Mouse (Mus musculus) megakaryocyte progenitor cell, adult 5-6 weeks (primary cell): Measurements from ENCODE around the gene Gm9887. TPM values are rescaled to one million over a fixed set of nuclear protein-coding genes. Genes with fewer than 3 reads are reported as not detected.
"Not testable (repeated sequence)": the region's sequence is repeated elsewhere in the genome, so short reads cannot be mapped to it uniquely, and the experiment has no call there.

ENCODE experiments used
- ATAC-seq: replicated peaks from 2 replicates; pipeline ENCODE4 v1.8.0; 2016; ENCODE audit warnings: mild to moderate bottlenecking, moderate TSS enrichment, inconsistent platforms; ENCODE audit not compliant: poor library complexity
- total RNA-seq, 2 experiments: library from RNA; stranded (forward) in 1 of 2; stranded (reverse) in 1 of 2; fragments of 157-497, 149-512 nt in 1 of 2; fragments of 200-1000 nt in 1 of 2; gene quantifications; 2 replicates each; pipeline versions ENCODE4 v1.2.3 to v1.2.4; 2015 to 2017

Gm9887 gene
- total RNA-seq, 2 experiments from 2014 or later: not detected

DNA sequence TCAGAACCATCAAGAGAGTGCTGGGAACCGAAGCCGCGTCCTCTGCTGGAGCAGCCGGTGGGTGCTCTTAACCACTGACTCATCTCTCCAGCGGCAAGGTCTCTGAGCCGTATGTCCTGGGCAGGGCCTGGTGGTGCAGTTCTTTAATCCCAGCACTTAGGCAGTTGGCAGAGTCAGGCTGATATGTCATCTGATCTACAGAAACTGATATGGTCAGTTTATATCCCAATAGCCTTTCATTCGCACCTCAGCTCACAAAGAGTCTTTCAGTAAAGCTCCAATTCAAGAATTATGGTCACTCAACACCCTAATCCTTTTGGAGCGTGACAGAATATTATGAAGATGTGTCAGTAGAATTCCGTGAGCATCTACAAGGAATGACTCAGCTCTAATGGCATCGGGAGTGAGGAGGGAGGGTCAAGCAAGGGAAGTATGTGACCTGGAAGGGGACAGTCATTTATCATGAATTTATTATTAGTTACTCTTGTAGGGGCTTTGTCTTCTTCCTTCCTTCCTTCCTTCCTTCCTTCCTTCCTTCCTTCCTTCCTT, 16.1 kb upstream of the Gm9887 start:
- ATAC-seq: no peak

DNA sequence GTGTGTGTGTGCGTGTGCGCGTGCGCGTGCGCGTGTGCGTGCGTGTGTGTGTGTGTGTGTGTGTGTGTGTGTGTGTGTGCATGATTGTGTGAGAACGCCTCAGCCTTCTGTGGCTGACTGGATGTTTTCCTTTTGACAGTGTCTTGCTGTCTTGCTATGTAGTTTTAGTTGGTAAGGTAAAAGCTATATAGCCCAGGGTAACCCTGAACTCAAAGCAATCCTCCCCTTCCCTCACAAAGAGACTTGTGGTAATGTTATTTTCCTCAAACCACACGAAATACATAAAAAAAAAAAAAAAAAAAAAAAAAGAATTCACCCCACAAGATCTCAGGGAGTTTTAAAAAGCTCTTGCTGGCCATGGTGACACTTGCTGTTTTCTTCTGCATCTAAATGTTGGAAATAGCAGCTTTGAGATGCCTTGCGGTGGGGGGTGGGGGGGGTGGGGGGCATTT, 14.0 kb upstream of the Gm9887 start:
- ATAC-seq: not testable (repeated sequence)

DNA sequence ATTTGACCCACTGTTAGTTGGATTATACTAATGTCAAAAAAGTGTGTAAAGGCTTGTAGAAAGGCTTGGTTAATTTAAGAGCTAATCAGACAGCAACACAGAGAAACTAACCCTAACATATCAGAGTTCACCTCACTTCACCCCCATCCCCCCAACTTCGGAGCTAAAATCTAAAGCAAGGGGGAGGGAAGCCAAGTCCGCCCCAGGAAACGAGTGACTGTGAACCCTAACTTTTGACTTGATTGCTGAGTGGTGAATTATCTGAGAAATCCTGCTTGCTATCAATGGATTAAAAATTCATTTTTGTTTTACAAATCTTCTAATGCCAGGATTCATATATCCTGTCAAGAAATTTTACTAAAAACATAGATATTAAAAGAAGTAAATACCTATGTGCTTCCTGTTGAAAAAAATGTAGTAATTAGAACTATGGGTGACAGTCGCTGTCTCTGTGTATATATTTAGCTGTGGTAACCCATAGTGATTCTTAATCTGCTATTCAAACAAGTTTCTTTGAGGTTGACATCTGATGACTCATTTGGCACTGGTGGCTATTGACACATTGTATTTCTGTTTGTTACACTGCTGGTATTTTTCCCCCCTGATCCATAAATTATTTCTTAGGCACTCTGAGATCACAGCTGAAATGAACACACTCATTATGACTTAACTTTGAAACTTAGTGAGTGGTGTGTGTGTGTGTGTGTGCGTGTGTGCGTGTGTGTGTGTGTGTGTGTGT, 13.5 kb upstream of the Gm9887 start:
- peak; percentile 64 for ATAC-seq

DNA sequence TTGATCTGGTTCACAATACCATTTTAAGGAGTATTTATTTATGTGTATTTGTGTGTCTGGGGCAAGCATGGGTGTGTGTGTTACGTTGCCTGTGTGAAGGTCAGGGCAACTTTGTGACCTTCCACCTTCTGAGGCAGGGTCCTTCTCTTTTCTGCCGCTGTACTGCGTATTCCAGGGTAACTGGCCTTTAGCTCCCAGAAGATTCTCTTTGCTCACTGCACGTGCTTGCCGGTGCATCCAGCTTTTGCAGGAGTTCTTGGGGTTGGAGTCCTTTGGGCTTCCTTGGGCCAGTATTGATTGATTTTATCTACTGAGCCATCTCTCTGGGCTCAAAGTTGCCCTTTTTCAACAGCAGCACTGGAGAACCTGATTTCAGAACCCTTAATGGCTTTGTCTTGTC, 12.3 kb upstream of the Gm9887 start:
- ATAC-seq: no peak

DNA sequence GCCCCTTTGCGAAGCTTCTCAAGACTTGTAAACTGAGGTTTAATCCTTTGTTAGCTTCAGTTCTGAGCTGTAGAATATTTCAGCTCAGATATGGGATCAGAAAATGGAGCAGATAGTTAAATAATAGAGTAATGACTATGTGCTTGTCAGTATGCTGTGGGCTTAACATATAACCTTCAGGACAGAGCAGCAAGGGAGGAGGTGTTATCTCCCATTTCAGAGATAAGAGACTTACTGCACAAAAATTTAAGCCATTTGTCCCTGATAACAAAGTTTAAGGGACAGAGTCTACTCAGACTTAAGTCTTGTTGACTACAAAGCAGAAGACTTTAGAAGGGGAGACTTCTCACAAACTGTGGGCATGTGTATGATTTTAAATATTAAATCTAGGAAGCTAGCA, 10.6 kb upstream of the Gm9887 start:
- peak; percentile 40 for ATAC-seq

DNA sequence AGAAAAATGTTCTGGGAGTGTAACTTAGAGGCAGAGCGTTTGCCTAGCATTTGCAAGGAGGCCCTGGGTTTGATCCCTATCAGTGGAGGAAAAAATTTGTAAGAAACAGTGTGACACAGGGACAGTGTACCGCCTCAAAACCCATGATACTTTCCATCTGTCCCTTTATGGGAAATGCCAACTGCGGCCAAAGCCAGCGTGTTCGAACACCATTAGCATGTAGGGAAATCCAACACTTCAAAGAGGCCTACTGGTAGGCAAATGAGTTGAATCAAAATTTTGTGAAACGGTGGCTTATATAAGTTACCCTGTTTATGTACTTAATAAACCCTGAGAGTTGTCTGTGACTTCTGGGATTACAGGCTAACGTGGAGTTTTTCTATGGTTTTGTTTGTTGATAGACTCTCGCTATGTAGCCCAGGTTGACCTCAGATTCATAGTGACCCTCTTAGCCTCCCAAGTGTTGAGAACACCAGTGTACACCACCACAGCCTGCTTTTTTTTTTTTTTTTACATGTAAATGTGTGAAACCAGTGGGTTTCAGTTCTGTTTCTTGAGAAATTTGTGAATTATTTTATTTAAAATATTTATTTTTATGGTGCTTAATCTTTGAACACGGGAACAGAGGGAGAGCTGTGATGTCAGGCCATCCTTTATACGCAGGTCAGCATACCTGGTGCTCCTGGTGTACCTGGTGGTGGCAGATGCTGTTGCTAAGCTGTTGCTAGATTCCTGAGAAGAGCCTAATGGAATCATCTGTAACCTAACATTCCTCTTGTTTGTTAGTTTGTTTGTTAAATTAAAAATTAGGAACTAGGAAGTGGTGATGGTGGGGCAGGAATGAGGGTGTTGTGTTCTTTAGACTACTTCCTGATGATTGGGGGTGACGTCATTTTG, 6.5 kb upstream of the Gm9887 start:
- no peak for ATAC-seq

DNA sequence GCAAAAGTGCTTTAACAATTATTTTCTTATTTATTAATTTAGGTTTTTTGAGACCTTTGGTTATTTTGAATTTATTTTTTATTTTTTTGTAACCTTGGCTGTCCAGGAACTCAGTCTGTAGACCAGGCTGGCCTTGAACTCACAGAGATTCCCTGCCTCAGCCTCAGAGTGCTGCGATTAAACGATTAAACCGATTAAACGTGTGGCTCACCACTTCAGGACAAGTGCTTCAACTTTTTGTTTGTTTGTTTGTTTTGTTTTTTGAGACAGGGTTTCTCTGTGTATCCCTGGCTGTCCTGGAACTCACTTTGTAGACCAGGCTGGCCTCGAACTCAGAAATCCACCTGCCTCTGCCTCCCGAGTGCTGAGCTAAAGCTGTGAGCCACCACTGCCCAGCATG, 5.4 kb upstream of the Gm9887 start:
- ATAC-seq: not testable (repeated sequence)

DNA sequence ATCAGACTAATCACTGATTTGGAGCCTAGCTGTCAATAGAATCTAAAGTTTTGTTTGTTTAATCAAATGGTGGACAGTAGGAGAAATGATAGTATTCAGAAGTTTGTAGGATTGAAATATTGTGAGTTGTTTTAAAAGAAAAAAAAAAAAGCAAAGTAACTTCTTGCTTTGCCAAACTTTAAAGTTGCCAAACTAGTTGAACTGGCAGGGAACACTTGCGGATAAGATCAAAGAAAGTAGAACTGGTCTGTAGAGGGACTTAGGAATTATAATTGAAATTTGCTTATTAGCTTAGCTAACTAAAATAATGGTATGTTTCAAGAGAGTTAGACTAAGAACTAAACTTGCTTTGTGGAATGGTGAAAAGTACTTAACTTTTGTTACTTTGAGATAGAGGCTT, 4.9 kb upstream of the Gm9887 start:
- ATAC-seq: no peak

DNA sequence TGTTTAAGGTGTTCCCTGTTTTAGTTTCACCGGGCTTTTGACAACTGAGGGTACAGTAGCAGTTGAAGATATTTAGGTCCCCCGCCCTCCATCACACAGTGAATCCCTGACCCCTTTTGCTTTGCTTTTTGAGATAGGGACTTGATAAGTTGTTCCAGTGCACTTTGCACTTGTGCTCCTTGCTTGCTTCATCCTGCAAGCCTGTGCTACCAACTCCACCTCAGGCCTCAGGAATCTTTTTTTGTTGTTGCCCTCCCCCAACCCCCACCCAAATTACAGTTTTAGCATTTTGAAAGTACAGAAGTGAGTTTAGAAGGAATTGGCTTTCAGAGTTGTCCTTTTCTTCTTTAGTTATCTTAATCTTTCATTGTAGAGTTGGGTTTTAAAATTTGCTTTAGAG, 3.9 kb upstream of the Gm9887 start:
- no peak for ATAC-seq

DNA sequence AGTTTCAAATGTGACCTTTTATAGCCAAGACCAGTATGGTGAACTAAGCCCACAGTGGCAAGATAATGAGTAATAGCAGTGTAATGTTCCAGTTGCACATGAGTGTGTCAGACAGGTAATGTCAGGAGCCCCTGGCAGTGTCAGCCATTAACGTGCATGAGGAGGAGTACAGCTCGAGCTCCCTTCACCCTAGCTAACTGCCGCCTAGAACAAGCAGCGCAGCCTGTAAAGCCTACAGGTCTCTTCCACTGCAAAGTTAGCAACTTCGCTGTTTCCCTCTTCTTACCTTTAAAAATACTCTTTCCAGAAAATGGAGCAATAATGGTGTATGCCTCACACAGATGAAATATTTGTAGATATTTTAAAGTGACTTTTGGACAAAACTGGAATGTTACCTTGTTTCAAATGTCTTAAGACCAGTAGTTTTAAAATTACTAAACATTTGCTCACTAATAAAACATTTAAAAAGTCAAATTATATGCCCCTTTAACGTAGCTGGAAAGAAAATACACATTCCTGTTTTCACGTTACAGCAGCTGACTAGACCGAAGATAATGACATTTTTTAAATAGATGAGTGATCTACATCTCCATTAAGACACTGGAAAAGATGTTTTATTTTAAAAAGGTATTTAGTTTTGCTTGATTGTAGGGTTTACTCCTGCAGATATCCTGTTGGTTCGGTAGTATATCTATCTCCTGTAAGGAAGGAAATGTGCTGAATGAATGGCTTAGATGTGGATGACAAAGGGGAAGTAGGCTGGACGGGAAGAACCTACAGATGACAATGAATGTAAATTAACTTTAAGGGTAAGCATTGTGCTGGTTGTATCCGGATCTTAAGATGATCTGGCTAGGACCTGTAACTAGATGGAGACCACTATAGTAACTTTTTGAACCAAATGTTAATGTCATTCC, 1.9 kb upstream of the Gm9887 start:
- no peak for ATAC-seq

DNA sequence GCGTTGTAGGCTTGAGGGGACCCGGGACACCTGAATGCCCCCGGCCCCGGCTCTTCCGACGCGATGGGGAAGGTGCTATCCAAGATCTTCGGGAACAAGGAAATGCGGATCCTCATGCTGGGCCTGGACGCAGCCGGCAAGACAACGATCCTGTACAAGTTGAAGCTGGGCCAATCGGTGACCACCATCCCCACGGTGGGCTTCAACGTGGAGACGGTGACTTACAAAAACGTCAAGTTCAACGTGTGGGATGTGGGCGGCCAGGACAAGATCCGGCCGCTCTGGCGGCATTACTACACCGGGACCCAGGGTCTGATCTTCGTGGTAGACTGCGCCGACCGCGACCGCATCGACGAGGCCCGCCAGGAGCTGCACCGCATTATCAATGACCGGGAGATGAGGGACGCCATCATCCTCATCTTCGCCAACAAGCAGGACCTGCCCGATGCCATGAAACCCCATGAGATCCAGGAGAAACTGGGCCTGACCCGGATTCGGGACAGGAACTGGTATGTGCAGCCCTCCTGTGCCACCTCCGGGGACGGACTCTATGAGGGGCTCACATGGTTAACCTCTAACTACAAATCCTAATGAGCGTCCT, 573 bp upstream of the Gm9887 start:
- ATAC-seq: 0 out of 2 replicates have a peak, but pooled peaks have one; percentile 7

DNA sequence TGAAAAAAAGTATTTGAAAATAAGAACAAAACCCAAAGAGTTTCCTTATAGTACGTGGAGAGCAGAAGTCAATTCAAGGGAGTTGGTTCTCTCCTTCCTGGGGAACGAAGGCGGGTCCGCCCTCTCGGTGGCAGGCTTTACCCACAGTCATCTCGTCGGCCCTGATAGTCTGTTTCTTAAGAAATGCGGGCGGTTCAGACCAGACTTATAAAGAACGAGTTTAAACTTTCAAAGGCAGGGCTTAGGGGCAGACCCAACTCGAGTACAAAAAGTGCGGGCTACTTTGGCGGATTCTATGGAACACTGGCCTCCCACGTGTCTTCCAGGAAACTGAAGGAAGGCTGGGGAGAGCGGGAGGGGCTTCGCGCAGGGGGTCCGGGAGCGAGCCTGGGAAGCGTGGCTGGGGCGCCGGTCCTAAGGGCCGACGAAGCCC, 821 bp downstream of the Gm9887 start:
- ATAC-seq: peak; percentile 58

DNA sequence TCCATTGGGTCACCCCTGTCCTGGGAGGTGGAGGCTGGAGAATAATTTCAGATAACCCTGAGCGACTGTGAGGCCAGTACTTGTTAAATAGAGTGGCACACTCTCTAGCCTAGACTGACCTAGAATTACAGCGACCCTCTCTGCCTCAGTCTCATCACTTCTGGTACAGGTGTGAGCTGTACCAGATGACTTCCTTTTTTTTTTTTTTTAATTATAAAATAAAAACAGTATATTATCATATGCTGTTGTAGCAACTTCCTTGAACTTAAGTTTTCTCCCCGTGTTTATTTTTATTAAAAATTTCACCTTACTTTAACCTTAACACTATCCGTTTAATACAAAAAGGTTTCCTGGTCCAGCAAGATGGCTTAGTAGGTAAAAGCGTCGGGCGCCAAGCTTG, 1.3 kb downstream of the Gm9887 start:
- ATAC-seq: no peak

DNA sequence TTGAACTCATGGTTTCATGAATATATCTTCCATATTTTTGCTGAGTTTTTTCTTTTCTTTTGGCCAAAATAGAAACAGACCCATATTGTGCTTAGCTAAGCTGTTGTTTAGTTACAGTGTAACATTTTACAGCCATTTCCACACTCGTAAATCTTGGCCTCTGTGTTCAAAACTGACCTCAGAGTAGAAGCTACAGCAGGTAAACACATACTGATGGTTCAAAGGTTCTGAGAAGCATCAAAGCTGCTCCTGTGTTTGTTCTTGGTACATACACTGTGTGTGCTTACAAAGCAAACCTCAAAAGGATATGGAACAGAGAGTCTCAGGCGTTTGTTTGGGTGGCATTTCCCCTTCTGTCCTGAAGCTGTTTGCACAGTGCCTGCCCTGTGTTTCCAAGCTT, 4.7 kb downstream of the Gm9887 start:
- ATAC-seq: no peak

DNA sequence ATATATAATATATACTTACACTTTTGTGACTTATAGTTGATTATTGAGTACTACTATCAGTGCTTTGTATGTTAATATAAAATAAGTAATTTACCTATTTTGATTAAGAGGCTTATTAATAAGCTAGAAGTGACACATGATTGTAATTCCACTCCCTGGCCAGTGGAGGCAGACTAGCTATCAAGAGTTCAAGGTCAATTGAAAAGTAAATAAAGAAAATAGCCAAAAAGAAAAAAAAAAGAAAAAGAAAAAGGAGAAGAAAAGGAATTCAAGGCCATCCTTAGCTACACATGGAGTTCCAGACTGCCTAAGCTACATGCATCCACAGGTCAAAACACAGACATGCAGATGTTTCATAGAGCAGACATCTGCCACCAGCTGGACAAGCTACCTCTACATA, 5.8 kb downstream of the Gm9887 start:
- 0 out of 2 replicates have a peak, but pooled peaks have one; percentile 20 for ATAC-seq

DNA sequence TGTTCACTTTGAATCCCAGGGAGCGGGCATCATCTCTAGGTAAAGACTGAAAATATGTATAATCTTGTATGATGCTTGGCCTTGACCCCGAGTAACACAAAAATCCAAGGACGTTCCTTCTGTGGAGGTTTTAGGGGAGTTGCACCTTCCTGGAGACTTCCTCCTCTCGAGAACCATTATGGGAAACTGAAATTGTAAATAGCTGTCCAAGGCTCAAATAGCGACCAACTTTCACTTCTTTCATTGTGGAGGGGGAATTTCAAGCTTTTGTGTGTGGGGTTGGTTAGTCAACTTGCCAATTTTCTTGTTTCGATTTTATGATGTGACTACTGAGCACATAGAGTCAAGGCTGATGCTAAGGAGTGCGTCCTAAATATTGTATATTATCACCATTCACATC, 6.5 kb downstream of the Gm9887 start:
- no peak for ATAC-seq

DNA sequence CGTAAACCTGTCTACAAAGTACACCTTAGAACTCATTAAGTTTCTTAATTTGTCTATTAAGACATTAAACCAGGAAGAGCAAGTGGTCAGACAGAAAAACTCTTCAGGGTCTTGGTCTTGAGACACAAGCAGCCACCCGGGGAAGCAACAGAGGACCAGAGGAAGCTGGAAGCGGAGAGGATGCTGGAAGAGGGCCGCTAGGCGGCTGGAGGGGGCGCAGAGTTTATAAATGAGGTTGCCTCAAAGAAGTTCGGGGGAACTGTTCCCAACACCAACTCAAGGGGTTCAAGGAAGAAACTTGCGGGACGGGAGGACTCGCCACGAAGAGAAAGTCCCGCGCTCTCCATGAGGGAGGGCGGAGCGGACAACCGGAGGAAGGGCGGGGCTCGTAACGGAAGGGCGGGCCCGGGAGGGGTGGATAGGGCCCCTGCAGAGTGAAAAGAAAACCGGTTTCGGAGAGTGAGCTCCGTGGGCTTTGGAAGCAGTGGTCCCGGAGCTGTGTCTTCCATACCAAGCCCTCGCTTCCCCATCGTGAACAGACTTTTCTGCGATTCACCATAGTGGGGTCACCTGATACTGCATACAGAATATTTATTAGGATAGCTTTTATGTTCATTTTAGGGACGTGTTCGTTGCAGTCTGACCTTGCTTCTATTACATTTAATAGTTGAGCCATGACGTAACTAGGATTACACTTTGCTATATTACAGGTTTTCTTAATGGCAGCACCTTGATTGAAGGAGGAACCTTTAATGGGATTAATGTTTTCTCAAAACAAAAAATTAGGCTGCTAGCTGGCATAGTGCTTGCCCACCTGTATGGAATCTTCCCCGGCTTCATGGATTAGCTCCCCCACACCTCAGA, 8.1 kb downstream of the Gm9887 start:
- ATAC-seq: peak; percentile 66

DNA sequence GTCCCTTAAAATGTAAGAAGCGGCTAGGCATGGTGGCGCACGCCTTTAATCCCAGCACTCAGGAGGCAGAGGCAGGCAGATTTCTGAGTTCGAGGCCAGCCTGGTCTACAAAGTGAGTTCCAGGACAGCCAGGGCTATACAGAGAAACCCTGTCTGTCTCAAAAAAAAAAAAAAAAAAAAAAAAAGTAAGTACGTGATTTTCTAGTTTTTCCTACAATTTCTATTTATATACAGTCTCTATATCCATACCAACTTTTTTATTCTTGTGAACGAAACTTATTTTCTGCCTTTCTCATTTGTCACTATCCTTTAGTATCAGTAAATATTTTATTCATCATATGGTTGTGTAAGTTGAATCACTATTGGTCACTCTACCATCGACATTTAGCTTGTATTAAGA, 9.1 kb downstream of the Gm9887 start:
- not testable (repeated sequence) for ATAC-seq

DNA sequence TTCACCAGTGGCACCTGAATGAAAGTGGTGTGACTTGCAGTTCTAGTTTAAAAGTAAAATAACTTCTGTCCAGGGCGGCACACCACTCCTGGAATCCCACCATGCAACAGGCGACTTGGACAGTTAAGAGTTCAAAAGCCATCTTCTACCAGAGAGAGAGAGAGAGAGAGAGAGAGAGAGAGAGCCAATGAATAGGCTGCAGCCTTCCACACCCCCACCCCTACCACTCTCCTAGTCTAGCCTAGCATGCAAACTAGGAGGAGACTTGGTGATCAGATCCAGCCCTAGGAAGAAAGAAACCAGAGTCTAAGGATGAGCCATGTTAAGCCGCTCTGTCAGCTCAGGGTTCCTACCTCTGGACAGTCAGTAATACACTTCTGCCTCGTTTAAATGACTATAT, 9.9 kb downstream of the Gm9887 start:
- no peak for ATAC-seq
